Mouse (Mus musculus) limb, embryonic 13.5 days (tissue): ENCODE results near the gene Klhl28. TPM values are rescaled to one million over a fixed set of nuclear protein-coding genes. Genes with fewer than 3 reads are reported as not detected.
A peak's percentile ranks its signal among the peaks of the same experiment; 100 is the strongest.

Experiments used
- ATAC-seq: fragments of 200-750 bp; cut with Nextera tagmentation; 2 replicates; pipeline ENCODE4 v1.8.0; 2017; ENCODE audit warnings: low read depth, moderate number of reproducible peaks, moderate TSS enrichment; ENCODE audit not compliant: low FRiP score
- H3K27ac ChIP-seq: fragments of 300-500 bp; sonication (generic); 2 replicates; pipeline ENCODE4 v1.5.1; 2015; ENCODE audit warnings: inconsistent platforms, mild to moderate bottlenecking, moderate library complexity
- H3K27me3 ChIP-seq: fragments of 300-500 bp; sonication (generic); 2 replicates; pipeline ENCODE4 v1.6.1; 2015; ENCODE audit warnings: mild to moderate bottlenecking, inconsistent platforms
- H3K36me3 ChIP-seq: fragments of 300-500 bp; sonication (generic); 2 replicates; pipeline ENCODE4 v1.6.1; 2015; ENCODE audit warnings: inconsistent platforms, mild to moderate bottlenecking, moderate library complexity
- H3K4me1 ChIP-seq: fragments of 300-500 bp; sonication (generic); 2 replicates; pipeline ENCODE4 v1.6.1; 2015; ENCODE audit warnings: inconsistent platforms
- H3K4me2 ChIP-seq: fragments of 300-500 bp; sonication (generic); replicated peaks from 2 replicates; pipeline ENCODE4 v1.6.1; 2015; ENCODE audit warnings: inconsistent platforms, mild to moderate bottlenecking, moderate library complexity
- H3K4me3 ChIP-seq: fragments of 300-500 bp; sonication (generic); 2 replicates; pipeline ENCODE4 v1.5.1; 2015; ENCODE audit warnings: moderate library complexity, mild to moderate bottlenecking, inconsistent platforms
- H3K9ac ChIP-seq: fragments of 300-500 bp; sonication (generic); 2 replicates; pipeline ENCODE4 v1.6.1; 2015; ENCODE audit warnings: mild to moderate bottlenecking, inconsistent platforms
- H3K9me3 ChIP-seq: fragments of 300-500 bp; sonication (generic); 2 replicates; pipeline ENCODE4 v1.6.1; 2016; ENCODE audit warnings: inconsistent platforms
- WGBS: fragments of 180-500 bp; shearing (Covaris S2); methylation state at CpG from one replicate; pipeline ENCODE4 v1.1.7; 2015; 5-methylcytosine and 5-hydroxymethylcytosine counted together
- polyA plus RNA-seq: library from polyadenylated mRNA; unstranded; fragments of >200 nt; fragmentation: Nextera tagmentation; extraction: Ambion mirVana; gene quantifications from 2 replicates; pipeline ENCODE4 v1.2.1, GENCODE M21; 2015

Klhl28 gene
- polyA plus RNA-seq, 1 experiment from 2014 or later, result 15.3 TPM

DNA sequence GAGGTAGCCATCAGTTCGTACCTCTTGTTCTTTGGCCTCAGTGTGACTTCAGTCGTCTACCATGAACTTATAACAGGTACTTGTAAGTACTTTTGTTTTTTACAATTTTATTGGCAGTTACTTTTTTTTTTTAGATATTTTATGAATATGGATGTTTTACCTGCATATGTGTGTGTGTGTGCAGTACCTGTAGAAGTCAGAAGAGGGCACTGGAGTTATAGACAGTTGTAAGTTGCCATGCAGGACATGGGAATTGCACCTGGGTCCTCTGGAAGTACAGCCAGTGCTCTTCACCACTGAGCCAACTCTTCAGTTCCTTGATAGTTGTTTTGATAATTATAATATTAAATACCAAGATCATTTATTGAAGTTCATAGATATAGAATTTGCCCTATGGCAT, 27.8 kb downstream of the Klhl28 start:
- Histone ChIP-seq H3K4me2 (no peak overlapping the region), H3K27ac (no peak overlapping the region)
- WGBS, result 71% methylated on average over 2 of the region's 2 CpGs

DNA sequence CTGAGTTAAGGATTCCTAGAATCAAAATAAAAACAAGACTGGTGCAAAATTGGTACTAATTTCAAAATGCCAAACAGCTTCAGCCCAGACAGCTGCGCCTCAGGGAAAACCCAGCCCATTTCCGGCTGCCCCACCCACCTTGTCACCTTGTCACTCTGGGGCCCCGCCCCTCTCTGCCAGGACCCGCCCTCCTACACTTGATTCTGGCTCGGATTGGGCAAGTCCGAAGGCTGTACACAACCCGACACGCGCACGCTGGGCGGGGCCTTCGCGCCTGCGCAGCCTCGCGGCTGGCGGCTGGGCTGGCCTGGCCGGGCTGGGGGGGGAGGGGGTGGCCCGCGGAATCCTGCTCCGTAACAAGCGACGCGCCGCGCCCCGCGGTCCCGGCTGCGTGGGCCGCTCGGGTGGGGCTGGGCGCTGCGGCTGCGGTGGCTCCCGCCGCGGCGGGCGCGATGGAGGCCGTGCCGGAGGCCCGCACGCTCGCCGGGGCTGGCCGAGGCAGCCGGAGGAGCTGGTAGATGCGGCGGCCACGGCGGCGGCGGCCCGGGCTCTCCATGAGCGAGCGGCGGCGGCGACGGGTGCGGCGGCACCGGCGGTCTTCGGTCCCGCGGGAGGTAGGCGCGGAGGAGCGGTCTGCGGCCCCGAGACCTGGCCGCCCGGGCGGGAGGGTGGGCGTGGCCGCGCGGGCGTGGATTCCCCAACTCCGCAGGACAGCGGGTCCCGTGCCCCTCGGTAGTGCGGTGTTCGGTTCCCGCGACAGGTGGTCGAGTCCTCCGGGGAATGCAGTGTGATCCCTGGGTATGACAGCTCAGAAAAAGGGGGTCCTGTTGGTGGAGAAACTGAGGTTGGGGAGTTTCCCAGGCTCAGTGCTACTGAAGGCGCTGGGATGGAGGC, 47.5 kb downstream of the Klhl28 start, which contains the start of gene Gm527:
Gene Gm527 (plus strand): TSS at position 329 of the 894 bp plus-strand sequence.
- peak within 1 kb of the TSS; percentile 84 for H3K4me3 ChIP-seq
- no peak within 1 kb of the TSS for H3K27ac ChIP-seq
- peak within 1 kb of the TSS; percentile 88 for H3K9ac ChIP-seq
- H3K27me3 ChIP-seq, result no peaks in the 10 kb centered on the region
- under 1% methylated on average over 61 of the region's 93 CpGs for WGBS
- H3K36me3 ChIP-seq, result peaks cover 9% of the 10 kb centered on the region; the same call in 1 of the 2 replicates
- H3K4me2 ChIP-seq, result peak within 1 kb of the TSS; percentile 81
- H3K9me3 ChIP-seq, result no peaks in the 10 kb centered on the region
- H3K4me1 ChIP-seq, result no peaks in the 10 kb centered on the region
- ATAC-seq, result peak; percentile 100

More for the DNA sequence above, 27.8 kb downstream of the Klhl28 start:
- H3K4me1 ChIP-seq, result no peaks in the 10 kb centered on the region
- H3K9me3 ChIP-seq, result no peaks in the 10 kb centered on the region
- no peak overlapping the region for H3K9ac ChIP-seq
- H3K4me3 ChIP-seq, result no peak overlapping the region
- no peak for ATAC-seq
- no peaks in the 10 kb centered on the region for H3K27me3 ChIP-seq
- H3K36me3 ChIP-seq, result peaks cover 8% of the 10 kb centered on the region

DNA sequence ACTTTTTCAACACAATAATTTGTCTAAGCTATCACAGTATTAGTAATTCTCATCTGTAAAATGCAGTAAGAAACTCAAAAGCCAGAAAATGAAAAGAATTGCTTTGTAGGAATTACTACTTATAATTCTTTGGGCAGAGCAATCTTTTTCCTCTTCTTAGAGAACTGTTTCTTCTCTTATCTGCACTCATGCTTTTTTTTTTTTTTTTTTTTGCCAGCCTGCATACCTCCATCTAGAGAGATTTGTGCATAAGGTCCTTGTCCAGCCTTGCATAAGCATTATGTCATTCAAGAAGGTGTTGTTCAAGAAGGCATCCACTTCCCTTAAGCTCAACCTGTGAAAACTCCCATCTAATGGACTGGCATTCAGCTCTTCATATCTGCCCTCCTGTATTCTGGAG, 48.6 kb downstream of the Klhl28 start:
- no peak for ATAC-seq
- Histone ChIP-seq H3K27me3 (no peaks in the 10 kb centered on the region), H3K4me1 (no peaks in the 10 kb centered on the region), H3K4me3 (no peak overlapping the region), H3K9me3 (no peaks in the 10 kb centered on the region), H3K9ac (no peak overlapping the region), H3K4me2 (no peak overlapping the region), H3K36me3 (0 out of 2 replicates have a peak, but pooled peaks cover 4% of the 10 kb centered on the region), H3K27ac (no peak overlapping the region)

DNA sequence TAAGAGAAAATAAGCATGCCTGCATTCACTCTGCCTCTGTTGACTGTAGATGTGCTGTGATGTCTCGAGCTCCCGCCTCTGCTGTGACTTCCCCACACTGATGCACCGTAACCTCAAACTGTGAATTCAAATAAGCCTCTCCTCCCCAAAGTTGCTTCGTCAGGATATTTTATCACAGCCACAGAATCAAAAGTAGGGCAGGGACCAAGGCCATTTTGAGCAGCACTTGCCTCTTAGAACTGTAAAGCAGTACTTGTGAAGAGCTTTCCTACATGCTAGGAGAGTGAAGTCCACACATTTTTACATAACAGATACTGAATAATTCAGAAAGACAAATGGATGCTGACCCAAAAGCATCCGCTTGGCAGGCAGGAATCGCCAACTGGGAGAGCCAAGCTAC, 52.3 kb downstream of the Klhl28 start:
- H3K27me3 ChIP-seq, result no peaks in the 10 kb centered on the region

DNA sequence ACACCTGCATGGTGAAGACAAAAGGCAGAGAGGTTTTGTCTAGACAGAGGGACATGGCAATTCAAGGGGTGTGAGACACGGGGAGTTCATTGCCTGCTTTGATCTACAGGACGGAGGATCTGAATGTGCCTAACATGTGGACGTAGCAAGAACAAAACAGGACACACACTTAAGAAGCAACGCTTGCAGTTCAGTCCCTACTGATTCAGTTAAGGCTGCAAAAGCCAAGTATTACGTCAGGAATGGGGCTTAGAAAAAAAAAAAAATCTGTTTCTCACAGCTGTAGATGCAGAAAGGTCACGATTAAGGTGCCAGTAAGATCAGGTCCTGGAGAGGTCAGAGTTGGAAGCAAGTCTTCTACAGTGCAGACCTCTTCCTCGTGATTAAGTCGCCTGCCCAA, 62.1 kb downstream of the Klhl28 start:
- Histone ChIP-seq H3K27ac (peak overlapping the region; percentile 11; the same call in 1 of the 2 replicates), H3K36me3 (no peaks in the 10 kb centered on the region), H3K9ac (no peak overlapping the region), H3K27me3 (no peaks in the 10 kb centered on the region), H3K4me3 (no peak overlapping the region), H3K9me3 (no peaks in the 10 kb centered on the region), H3K4me2 (peak overlapping the region; percentile 43; the same call in 1 of the 2 replicates), H3K4me1 (peaks cover 16% of the 10 kb centered on the region)
- WGBS, result 35% methylated on average over 8 of the region's 8 CpGs
- ATAC-seq, result no peak

More for the DNA sequence above, 52.3 kb downstream of the Klhl28 start:
- Histone ChIP-seq H3K9me3 (no peaks in the 10 kb centered on the region), H3K27ac (no peak overlapping the region), H3K4me3 (no peak overlapping the region), H3K9ac (no peak overlapping the region), H3K36me3 (no peaks in the 10 kb centered on the region), H3K4me2 (no peak overlapping the region), H3K4me1 (no peaks in the 10 kb centered on the region)
- ATAC-seq, result no peak
- WGBS, result 74% methylated on average over 6 of the region's 6 CpGs

DNA sequence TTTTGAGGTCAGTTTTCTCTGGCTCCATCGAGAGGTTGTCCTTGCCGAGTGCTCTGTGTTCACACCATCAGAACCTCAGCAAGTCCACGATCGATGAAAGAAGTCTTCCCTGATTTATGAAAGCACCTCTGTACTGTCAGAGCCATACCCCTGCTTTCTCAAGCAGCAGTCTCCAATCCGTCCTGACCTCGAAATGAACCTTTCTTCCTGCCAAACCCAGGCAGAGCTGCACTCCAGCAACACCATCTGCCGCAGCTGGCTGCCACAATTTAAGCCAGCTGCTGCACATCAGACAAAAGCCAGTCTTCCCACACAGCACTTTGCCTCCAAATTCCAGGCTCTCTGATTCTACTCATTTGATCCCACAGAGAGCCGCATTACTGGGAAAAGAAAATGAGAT, 62.8 kb downstream of the Klhl28 start:
- ATAC-seq, result peak; percentile 85
- Histone ChIP-seq H3K4me1 (peaks cover 16% of the 10 kb centered on the region), H3K27ac (peak overlapping the region; percentile 11; the same call in 1 of the 2 replicates), H3K36me3 (no peaks in the 10 kb centered on the region), H3K4me2 (peak overlapping the region; percentile 43), H3K27me3 (no peaks in the 10 kb centered on the region), H3K9me3 (no peaks in the 10 kb centered on the region), H3K9ac (no peak overlapping the region), H3K4me3 (no peak overlapping the region)
- 6% methylated on average over 8 of the region's 8 CpGs for WGBS

DNA sequence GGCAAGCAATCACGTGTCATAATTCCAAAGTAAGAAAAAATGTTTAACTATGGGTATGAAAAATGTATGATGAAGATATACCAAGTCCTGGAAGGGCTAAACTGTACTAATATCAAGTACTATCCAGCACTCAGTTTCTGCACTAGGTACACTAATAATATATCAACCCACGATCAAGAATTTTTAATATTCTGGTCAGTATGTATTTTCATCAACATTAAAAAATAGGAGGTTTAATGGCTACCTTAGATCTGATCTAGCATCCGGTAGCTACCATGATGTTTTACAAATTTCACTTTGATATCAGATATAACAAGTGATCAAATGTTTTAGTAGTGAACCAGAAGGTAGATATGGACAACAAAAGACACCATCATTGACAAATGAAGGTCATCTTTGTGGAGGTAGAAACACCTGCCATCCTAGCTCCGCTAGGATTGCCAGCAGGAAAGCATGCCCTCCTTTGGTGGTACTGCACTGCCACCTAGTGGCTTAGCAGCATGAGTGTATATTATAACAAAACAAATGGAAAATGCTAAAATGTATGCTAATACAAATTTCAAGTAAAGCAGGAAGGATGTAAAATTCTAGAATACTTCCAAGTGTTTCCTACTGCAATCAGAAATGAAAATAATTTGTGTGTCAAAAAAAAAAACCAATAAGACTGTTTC, 68.1 kb downstream of the Klhl28 start:
- peaks cover 3% of the 10 kb centered on the region for H3K4me1 ChIP-seq
- WGBS, result 40% methylated on average over 4 of the region's 4 CpGs
- no peaks in the 10 kb centered on the region for H3K27me3 ChIP-seq
- H3K36me3 ChIP-seq, result no peaks in the 10 kb centered on the region
- no peak overlapping the region for H3K27ac ChIP-seq
- no peak overlapping the region for H3K9ac ChIP-seq
- ATAC-seq, result no peak
- H3K9me3 ChIP-seq, result no peaks in the 10 kb centered on the region
- H3K4me3 ChIP-seq, result no peak overlapping the region
- H3K4me2 ChIP-seq, result no peak overlapping the region

Other genes starting within 250 kb of the Klhl28 start
- gene Gm527, start 47.6 kb downstream of the Klhl28 start, polyA plus RNA-seq, result 3.4 and 5.9 TPM in 2 replicates
- gene Togaram1, start 270 bp upstream of the Klhl28 start, polyA plus RNA-seq, result 27.3 and 28.7 TPM in 2 replicates
- gene Prpf39, start 70.8 kb upstream of the Klhl28 start, polyA plus RNA-seq, result 68.1 and 71.7 TPM in 2 replicates
- gene Fkbp3, start 108.5 kb upstream of the Klhl28 start, polyA plus RNA-seq, result 517 and 520 TPM in 2 replicates
- 10.8 and 11.4 TPM in 2 replicates for gene Fancm, start 110.1 kb upstream of the Klhl28 start, polyA plus RNA-seq
- gene Mis18bp1, start 207.1 kb upstream of the Klhl28 start, polyA plus RNA-seq, result 69.1 and 71.1 TPM in 2 replicates